Mouse (Mus musculus): ENCODE results near the gene Pnrc1. TPM values are rescaled to one million over a fixed set of nuclear protein-coding genes. Genes with fewer than 3 reads are reported as not detected.

Gene Pnrc1
- polyA plus RNA-seq, 2 experiments, result 61.4 to 121 TPM

DNA sequence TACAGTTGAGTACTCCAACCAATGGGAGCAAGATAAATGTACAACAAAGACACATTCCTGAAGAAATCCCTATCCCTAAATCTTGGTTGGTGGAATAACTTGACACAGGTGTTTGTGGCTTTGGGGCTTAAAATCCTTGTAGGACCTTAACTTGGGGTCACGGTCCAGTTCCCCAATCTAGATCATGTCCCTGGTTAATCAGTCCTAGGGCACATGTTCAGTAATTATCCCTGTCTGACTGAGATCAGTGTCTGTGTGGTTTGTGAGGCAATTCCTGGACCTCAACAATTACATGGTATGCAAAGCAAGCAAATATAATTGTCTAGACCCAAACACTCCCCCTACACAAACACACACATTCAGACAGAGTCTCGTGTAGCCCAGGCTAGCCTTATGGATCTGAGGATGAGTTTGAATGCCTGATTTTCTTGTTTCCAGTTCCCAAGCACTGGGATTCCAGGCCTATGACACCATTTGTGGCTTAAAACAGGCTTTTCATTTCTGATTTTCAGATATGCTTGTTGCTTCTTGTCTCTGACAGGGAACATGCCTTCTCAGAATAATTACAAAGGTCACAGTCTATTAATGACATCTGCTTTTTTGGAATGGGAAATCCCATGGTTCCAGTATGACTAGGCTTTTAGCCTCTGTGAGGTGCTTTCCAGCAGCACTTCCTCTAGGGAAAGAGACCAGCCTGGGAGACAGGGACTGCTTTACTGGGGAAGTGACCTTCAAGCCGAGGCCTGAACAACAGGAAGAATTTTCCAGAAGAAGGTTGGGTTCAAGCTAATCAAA, 7.9 kb downstream of the Pnrc1 start:
- Histone ChIP-seq H3K27me3 (ENCODE audit: control insufficient read depth, insufficient read depth, low read length) (no peaks in the 10 kb centered on the region), H3K4me1 (ENCODE audit: control insufficient read depth, insufficient read depth, low read length) (no peaks in the 10 kb centered on the region), H3K9me3 (ENCODE audit: control insufficient read depth, low read length) (no peaks in the 10 kb centered on the region; the same call in 1 of the 2 replicates), H3K27ac (replicated peaks; ENCODE audit: low read depth, low read length) (no peak overlapping the region), H3K4me3 (replicated peaks; ENCODE audit: low read length) (no peak overlapping the region), H3K9ac (ENCODE audit: low read depth, low read length, severe bottlenecking) (no peak overlapping the region), H3K36me3 (ENCODE audit: control insufficient read depth, insufficient read depth, low read length) (no peaks in the 10 kb centered on the region), H3K4me2 (replicated peaks; ENCODE audit: low read depth, low read length, severe bottlenecking) (no peak overlapping the region)
- 70% methylated on average over 3 of the region's 3 CpGs for WGBS
- TF ChIP-seq POLR2A (IDR thresholded peaks at IDR 0.05; ENCODE audit: borderline replicate concordance, extremely low read depth, insufficient read depth, insufficient read length), result no peak
- DNase-seq (ENCODE audit: low spot score), result no peak
- no peak for ATAC-seq (ENCODE audit: low FRiP score, low read depth)

DNA sequence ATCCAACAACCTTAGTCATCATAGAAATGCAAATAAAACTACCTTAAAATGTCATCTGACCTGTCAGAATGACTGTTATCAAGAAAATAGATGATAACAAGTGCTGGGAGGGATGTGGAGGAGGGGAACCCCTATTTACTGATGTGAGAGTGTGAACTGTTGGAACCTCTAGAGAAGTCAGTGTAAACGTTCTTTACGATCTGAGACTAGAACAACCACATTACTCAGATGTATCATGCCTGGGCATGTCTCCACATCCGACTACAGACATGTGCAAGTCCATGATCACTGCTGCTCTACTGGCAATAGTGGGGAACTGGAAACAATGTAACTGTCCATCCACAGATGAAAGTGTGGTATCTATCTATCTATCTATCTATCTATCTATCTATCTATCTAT, 16.5 kb downstream of the Pnrc1 start:
- Histone ChIP-seq H3K27ac (replicated peaks; ENCODE audit: low read depth, low read length) (no peak overlapping the region), H3K36me3 (ENCODE audit: control insufficient read depth, insufficient read depth, low read length) (no peaks in the 10 kb centered on the region), H3K4me2 (replicated peaks; ENCODE audit: low read depth, low read length, severe bottlenecking) (no peak overlapping the region), H3K4me3 (replicated peaks; ENCODE audit: low read length) (no peak overlapping the region), H3K27me3 (ENCODE audit: control insufficient read depth, insufficient read depth, low read length) (no peaks in the 10 kb centered on the region), H3K9me3 (ENCODE audit: control insufficient read depth, low read length) (no peaks in the 10 kb centered on the region; the same call in 1 of the 2 replicates), H3K9ac (ENCODE audit: low read depth, low read length, severe bottlenecking) (no peak overlapping the region), H3K4me1 (ENCODE audit: control insufficient read depth, insufficient read depth, low read length) (no peaks in the 10 kb centered on the region)
- no peak for TF ChIP-seq POLR2A (IDR thresholded peaks at IDR 0.05; ENCODE audit: borderline replicate concordance, extremely low read depth, insufficient read depth, insufficient read length)
- 70% methylated on average over 3 of the region's 3 CpGs for WGBS
- DNase-seq (ENCODE audit: low spot score) (no peak), ATAC-seq (ENCODE audit: low FRiP score, low read depth) (no peak)

DNA sequence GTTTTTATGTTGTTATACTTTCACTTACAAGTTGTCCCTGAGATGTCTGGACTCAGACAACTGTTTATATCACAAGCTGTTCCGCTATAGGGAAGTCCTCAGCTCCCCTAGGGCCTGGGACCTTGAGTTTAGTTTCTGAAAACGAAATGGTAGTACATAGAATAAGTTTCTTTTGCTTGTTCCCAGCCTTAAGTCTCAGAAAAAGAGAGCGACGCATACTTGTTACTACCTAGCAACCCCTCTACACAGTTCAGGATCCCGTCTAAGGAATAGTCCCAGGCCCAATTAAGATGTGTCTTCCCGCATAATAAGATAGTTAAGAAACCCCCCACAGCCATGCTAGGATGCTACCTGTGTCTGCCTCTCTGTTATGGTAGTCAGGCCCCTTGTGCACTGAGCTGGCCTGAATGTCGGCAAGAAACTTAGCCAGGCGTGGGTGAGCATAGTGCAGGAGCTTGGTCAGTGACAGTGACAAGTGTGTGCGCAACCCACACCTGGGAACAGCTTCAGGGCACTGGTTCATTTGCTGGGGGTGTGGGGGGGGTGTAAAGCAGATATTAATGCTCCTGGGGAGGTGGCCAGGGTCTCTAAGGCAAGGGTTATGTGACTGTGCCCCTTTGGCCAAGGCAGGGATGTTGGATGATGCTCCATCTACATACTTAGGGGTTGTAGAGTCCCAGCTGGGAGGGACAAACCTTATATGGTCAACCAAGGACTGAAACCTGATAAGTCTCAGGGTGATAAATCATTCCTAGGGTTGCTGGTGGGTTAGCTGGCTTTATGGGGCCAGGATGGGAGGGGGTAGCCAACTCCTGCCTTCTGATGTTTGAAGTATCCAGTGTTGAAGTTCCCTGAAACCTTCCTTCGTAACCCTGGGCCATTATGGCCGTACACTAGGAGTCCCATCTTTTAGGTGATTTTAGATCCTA, 19.3 kb downstream of the Pnrc1 start:
- Histone ChIP-seq H3K9me3 (ENCODE audit: control insufficient read depth, low read length) (no peaks in the 10 kb centered on the region), H3K9ac (ENCODE audit: low read depth, low read length, severe bottlenecking) (no peak overlapping the region), H3K4me3 (replicated peaks; ENCODE audit: low read length) (no peak overlapping the region), H3K4me1 (ENCODE audit: control insufficient read depth, insufficient read depth, low read length) (no peaks in the 10 kb centered on the region), H3K27ac (replicated peaks; ENCODE audit: low read depth, low read length) (no peak overlapping the region), H3K36me3 (ENCODE audit: control insufficient read depth, insufficient read depth, low read length) (no peaks in the 10 kb centered on the region), H3K4me2 (replicated peaks; ENCODE audit: low read depth, low read length, severe bottlenecking) (no peak overlapping the region), H3K27me3 (ENCODE audit: control insufficient read depth, insufficient read depth, low read length) (no peaks in the 10 kb centered on the region)
- no peak for ATAC-seq (ENCODE audit: low FRiP score, low read depth)
- 78% methylated on average over 11 of the region's 11 CpGs for WGBS
- no peak for TF ChIP-seq POLR2A (IDR thresholded peaks at IDR 0.05; ENCODE audit: borderline replicate concordance, extremely low read depth, insufficient read depth, insufficient read length)
- DNase-seq (ENCODE audit: low spot score), result no peak

DNA sequence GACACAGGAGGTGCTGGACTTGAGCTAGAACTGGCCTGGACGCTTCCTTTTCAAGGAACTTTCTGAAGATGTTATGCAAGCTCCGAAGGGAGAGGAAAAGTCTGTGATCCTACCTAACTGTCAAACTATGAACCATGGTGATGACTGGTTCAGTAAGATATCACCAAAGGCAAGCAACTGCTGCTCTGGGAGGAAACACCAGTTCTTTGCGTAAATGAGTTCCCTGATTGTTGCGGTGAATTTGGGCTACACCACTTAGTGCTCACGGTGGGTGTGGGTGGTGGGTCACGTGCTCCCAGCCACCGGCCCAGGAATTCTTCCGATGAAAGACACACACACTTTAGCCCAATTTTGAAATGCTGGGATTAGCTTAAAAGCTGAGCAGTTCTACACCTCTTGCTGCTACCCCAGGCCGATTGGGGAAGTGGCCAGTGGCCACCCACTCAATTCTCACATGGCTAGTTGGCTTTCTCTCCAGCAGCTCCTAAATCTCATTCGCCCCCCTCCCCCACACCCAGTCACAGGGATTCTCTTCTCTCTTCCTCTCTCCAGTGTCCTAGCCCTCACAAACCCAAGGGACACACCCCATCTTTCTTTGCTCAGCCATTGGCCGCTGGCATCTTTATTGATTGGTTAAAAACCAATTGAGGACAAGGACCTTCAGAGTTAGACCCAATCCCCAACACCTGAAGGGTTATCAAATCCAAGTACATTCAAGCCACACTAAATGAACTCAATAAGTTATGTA, 24.8 kb downstream of the Pnrc1 start:
- no peak for TF ChIP-seq POLR2A (IDR thresholded peaks at IDR 0.05; ENCODE audit: borderline replicate concordance, extremely low read depth, insufficient read depth, insufficient read length)
- H3K4me1 ChIP-seq (ENCODE audit: control insufficient read depth, insufficient read depth, low read length), result no peaks in the 10 kb centered on the region
- H3K4me2 ChIP-seq (replicated peaks; ENCODE audit: low read depth, low read length, severe bottlenecking), result no peak overlapping the region
- ATAC-seq (ENCODE audit: low FRiP score, low read depth), result no peak
- H3K9me3 ChIP-seq (ENCODE audit: control insufficient read depth, low read length), result no peaks in the 10 kb centered on the region
- no peaks in the 10 kb centered on the region for H3K27me3 ChIP-seq (ENCODE audit: control insufficient read depth, insufficient read depth, low read length)
- WGBS, result 84% methylated on average over 11 of the region's 11 CpGs
- H3K9ac ChIP-seq (ENCODE audit: low read depth, low read length, severe bottlenecking), result no peak overlapping the region
- DNase-seq (ENCODE audit: low spot score), result no peak
- H3K36me3 ChIP-seq (ENCODE audit: control insufficient read depth, insufficient read depth, low read length), result no peaks in the 10 kb centered on the region
- no peak overlapping the region for H3K27ac ChIP-seq (replicated peaks; ENCODE audit: low read depth, low read length)
- no peak overlapping the region for H3K4me3 ChIP-seq (replicated peaks; ENCODE audit: low read length)

DNA sequence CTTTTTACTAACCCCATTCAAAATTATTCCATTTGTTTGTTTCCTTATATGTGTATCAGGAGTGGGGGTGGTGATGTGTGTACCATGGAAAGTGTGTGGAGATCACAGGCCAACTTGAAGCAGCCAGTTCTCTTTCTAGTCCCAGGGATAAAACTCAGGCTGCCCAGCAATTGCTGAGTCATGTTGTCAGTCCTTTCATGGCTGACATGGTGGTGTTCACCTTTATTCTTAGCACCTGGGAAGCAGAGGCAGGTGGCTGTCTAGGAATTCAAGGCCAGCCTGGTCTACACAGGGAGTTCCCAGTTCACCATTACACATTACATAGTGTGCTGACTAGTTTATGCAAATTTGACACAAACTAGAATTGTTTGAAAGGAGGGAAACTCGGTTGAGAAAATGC, 27.1 kb downstream of the Pnrc1 start:
- Histone ChIP-seq H3K4me2 (replicated peaks; ENCODE audit: low read depth, low read length, severe bottlenecking) (no peak overlapping the region), H3K4me3 (replicated peaks; ENCODE audit: low read length) (no peak overlapping the region), H3K27me3 (ENCODE audit: control insufficient read depth, insufficient read depth, low read length) (no peaks in the 10 kb centered on the region), H3K9ac (ENCODE audit: low read depth, low read length, severe bottlenecking) (no peak overlapping the region), H3K4me1 (ENCODE audit: control insufficient read depth, insufficient read depth, low read length) (no peaks in the 10 kb centered on the region), H3K9me3 (ENCODE audit: control insufficient read depth, low read length) (no peaks in the 10 kb centered on the region), H3K36me3 (ENCODE audit: control insufficient read depth, insufficient read depth, low read length) (no peaks in the 10 kb centered on the region), H3K27ac (replicated peaks; ENCODE audit: low read depth, low read length) (no peak overlapping the region)
- ATAC-seq (ENCODE audit: low FRiP score, low read depth), result no peak
- DNase-seq (ENCODE audit: low spot score), result no peak
- 65% methylated on average over 1 of the region's 1 CpGs for WGBS
- no peak for TF ChIP-seq POLR2A (IDR thresholded peaks at IDR 0.05; ENCODE audit: borderline replicate concordance, extremely low read depth, insufficient read depth, insufficient read length)
